Mouse (Mus musculus) bone marrow, adult 2 months (tissue): Measurements from ENCODE around the gene Lrp2bp.

Experiments used
- CTCF ChIP-seq: fragments of 200-500 bp; IDR thresholded peaks from 2 replicates; pipeline ENCODE4 v1.5.1; 2011; ENCODE audit warnings: low read length, control low read depth; ENCODE audit not compliant: control insufficient read depth, insufficient read depth
- POLR2A ChIP-seq: fragments of 200-500 bp; IDR thresholded peaks from 2 replicates; pipeline ENCODE4 v1.6.1; 2011; ENCODE audit warnings: low read depth, mild to moderate bottlenecking, control low read depth, low read length, borderline replicate concordance; ENCODE audit not compliant: control insufficient read depth

DNA sequence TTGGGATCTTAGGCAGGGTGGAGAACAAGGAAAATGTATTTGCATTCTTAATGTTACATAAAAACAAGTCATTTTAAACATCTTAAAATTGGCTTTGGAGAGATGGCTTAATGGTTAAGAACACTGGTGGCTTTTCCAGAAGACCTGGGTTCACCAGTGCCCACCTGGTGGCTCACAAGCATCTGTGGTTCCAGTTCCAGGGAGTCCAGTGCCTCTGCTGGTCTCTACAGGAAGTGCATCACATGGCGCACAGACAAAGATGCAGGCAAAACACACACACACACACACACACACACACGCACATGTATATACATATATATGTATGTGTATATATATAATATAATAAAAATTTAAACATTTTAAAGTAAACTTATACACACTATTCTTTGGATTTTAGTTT lies 5.0 kb upstream of the Lrp2bp start:
- TF ChIP-seq CTCF, result peak; percentile 39; the same call in 1 of the 2 replicates
- TF ChIP-seq POLR2A, result no peak
